Mouse (Mus musculus): ENCODE results near the gene Chn1. TPM values are rescaled to one million over a fixed set of nuclear protein-coding genes. Genes with fewer than 3 reads are reported as not detected.

Chn1 gene
- total and polyA plus RNA-seq, 2 experiments from 2014 or later = 68.8 to 111 TPM

DNA sequence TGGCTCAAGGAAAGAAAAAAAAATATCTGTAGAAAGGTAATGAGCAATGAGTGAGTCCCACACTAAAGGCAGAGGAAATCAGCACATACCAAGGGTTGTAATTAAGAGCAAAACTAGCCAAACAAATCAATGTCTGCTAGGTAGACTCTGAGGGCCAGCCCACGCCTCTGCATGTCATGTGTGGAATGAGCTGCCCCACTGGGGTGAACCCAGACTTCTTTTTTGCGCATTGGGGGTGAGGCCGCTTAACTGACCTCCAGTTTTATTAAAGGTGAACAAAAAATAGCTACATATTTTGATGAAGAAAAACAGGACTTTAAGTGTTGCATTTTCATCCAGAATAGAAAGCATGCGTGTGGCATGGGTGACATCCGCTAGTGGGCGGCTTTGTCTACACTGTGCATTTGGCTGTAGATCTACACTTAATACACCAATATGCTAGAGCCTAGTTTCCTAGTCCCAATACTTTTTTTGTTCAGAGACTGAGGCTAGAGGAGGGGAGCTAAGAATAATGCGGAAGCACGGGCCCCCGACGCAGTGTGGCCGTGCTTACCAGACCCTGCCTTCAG lies 114.5 kb downstream of the Chn1 start:
- TF ChIP-seq CTCF (IDR thresholded peaks at IDR 0.05; ENCODE audit: low read depth) = no peak

DNA sequence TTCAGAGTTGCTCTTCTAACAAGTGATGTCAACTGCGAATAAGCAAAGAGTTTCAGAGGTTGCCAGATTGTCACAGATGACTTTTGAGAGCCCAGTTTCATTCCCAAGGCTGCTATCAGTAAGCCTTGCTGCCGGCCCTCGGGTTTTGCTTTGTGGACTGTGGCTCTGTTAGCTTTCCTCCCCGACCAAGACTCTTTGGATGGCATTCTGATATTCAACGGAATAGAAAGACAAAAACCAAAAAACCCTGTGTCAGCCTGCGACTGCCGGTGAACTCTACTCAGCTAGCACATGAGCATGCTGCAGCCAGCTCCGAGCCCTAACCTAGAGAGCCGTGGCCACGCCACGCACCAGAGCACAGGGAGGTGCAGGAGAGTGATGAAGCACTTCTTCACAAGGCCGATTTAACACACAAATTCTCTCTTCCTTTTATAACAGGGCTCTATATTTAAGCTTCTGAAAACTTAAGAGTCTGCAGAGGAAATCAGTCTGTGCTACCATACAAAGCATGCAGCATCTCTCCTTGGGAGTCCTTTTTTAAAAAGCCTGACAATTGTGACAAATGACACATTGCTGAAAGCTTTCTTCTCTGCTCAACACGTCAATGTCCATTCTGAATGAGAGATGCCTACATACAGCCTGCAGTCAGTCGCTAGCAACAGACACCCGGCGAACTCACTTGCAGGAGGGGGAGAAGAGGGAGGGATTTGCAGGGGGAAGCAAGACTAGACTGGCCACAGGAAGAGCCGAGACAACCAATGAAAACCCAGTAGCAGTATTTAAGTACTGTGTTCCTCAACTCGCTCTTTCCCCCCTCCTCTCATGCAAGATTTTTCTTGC lies 115.2 kb downstream of the Chn1 start:
- Histone ChIP-seq H3K4me2 (ENCODE audit: low read depth, low read length) (peak overlapping the region; percentile 73), H3K4me3 (ENCODE audit: low read length) (peak overlapping the region; percentile 42), H3K36me3 (ENCODE audit: insufficient read depth, low read length) (no peaks in the 10 kb centered on the region), H3K9me3 (ENCODE audit: low read length) (no peaks in the 10 kb centered on the region), H3K9ac (replicated peaks; ENCODE audit: low read length) (peak overlapping the region; percentile 33), H3K27me3 (ENCODE audit: insufficient read depth, low read length) (no peaks in the 10 kb centered on the region), H3K27ac (peak overlapping the region; percentile 37), H3K4me1 (ENCODE audit: insufficient read depth, low read length) (peaks cover 14% of the 10 kb centered on the region)
- TF ChIP-seq CTCF (IDR thresholded peaks at IDR 0.05; ENCODE audit: low read depth) = no peak
- ATAC-seq (peak; percentile 94), DNase-seq (ENCODE audit: low spot score) (peak; percentile 82)
- 14% methylated on average over 18 of the region's 18 CpGs for WGBS

More for the DNA sequence above, 114.5 kb downstream of the Chn1 start:
- ATAC-seq (peak; percentile 41), DNase-seq (ENCODE audit: low spot score) (no peak)
- Histone ChIP-seq H3K27me3 (ENCODE audit: insufficient read depth, low read length) (no peaks in the 10 kb centered on the region), H3K4me3 (ENCODE audit: low read length) (peak overlapping the region; percentile 42), H3K36me3 (ENCODE audit: insufficient read depth, low read length) (no peaks in the 10 kb centered on the region), H3K27ac (peak overlapping the region; percentile 37; the same call in 1 of the 2 replicates), H3K4me1 (ENCODE audit: insufficient read depth, low read length) (peaks cover 14% of the 10 kb centered on the region), H3K4me2 (ENCODE audit: low read depth, low read length) (peak overlapping the region; percentile 73), H3K9me3 (ENCODE audit: low read length) (no peaks in the 10 kb centered on the region), H3K9ac (replicated peaks; ENCODE audit: low read length) (peak overlapping the region; percentile 33; the same call in 1 of the 2 replicates)
- 75% methylated on average over 11 of the region's 11 CpGs for WGBS

DNA sequence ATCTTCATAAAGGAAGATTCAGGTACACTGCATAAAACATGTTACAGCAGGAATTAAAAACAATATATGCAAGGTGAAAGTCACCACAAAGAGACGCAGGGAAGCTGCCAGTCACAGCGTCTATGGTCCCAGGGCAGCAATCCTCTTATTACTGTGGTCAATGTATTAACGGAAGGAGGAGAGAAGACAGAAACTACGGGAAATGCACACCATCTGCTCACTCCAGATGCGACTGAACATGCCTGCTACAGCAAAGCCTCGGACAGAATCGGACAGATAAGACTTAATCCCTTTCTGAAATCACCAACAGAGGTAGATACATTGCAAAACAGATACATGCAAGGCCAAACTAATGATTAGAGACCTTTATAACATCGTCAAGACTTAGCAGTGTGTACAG lies 116.1 kb downstream of the Chn1 start:
- no peak for TF ChIP-seq CTCF (IDR thresholded peaks at IDR 0.05; ENCODE audit: low read depth)
- Histone ChIP-seq H3K9me3 (ENCODE audit: low read length) (no peaks in the 10 kb centered on the region), H3K27ac (no peak overlapping the region), H3K36me3 (ENCODE audit: insufficient read depth, low read length) (no peaks in the 10 kb centered on the region), H3K4me1 (ENCODE audit: insufficient read depth, low read length) (peaks cover 14% of the 10 kb centered on the region), H3K4me3 (ENCODE audit: low read length) (peak overlapping the region; percentile 42), H3K27me3 (ENCODE audit: insufficient read depth, low read length) (no peaks in the 10 kb centered on the region), H3K4me2 (ENCODE audit: low read depth, low read length) (peak overlapping the region; percentile 73), H3K9ac (replicated peaks; ENCODE audit: low read length) (peak overlapping the region; percentile 33; the same call in 1 of the 2 replicates)
- peak; percentile 52 for DNase-seq (ENCODE audit: low spot score)
- 45% methylated on average over 8 of the region's 8 CpGs for WGBS
- ATAC-seq = no peak

DNA sequence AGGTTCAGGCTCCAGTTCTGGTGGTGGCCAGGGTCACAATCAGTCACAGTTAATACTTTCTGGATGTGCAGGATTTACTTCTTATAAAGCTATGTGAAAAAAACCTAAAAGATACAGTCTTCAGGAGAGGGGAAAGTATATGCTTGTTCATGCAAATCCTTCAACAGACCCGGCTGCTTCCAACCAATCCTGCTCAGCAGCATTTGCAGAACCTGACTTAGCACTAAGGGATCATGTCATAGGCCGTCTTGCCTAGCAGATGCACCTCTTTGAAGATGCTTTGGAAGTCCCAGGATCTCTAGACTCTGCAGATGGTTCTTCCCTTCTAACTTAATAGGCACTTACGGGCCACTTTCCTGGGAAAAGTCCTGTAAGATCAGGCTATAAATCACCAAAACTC lies 117.2 kb downstream of the Chn1 start:
- Histone ChIP-seq H3K27me3 (ENCODE audit: insufficient read depth, low read length) (no peaks in the 10 kb centered on the region), H3K9ac (replicated peaks; ENCODE audit: low read length) (no peak overlapping the region), H3K36me3 (ENCODE audit: insufficient read depth, low read length) (no peaks in the 10 kb centered on the region), H3K4me2 (ENCODE audit: low read depth, low read length) (0 out of 2 replicates have a peak overlapping the region, but pooled peaks have one; percentile 73), H3K27ac (no peak overlapping the region), H3K9me3 (ENCODE audit: low read length) (no peaks in the 10 kb centered on the region), H3K4me3 (ENCODE audit: low read length) (no peak overlapping the region), H3K4me1 (ENCODE audit: insufficient read depth, low read length) (peaks cover 14% of the 10 kb centered on the region)
- WGBS = 82% methylated on average over 3 of the region's 3 CpGs
- no peak for ATAC-seq
- DNase-seq (ENCODE audit: low spot score) = no peak
- TF ChIP-seq CTCF (IDR thresholded peaks at IDR 0.05; ENCODE audit: low read depth) = no peak

DNA sequence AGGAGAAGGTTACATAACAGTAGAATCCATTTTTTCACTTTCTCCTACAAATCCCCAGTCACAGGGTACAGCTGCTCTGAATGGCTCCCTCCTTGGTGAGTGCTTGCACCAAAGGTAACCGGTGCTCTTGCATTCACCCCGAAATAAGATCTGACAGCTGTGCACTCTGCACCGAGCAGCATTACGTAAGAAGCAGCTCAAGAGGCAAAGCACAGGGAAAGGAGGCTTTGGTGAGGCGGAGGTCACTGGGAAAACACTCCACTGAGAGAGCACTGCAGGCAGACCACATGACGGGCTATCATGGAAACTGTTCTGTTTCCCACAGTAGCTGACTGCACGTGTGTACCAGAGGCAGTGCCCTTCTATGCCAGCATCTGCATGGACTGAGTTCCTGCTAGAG lies 118.0 kb downstream of the Chn1 start:
- Histone ChIP-seq H3K4me2 (ENCODE audit: low read depth, low read length) (peak overlapping the region; percentile 34; the same call in 1 of the 2 replicates), H3K27me3 (ENCODE audit: insufficient read depth, low read length) (no peaks in the 10 kb centered on the region), H3K36me3 (ENCODE audit: insufficient read depth, low read length) (no peaks in the 10 kb centered on the region), H3K9me3 (ENCODE audit: low read length) (no peaks in the 10 kb centered on the region), H3K4me3 (ENCODE audit: low read length) (no peak overlapping the region), H3K9ac (replicated peaks; ENCODE audit: low read length) (no peak overlapping the region), H3K4me1 (ENCODE audit: insufficient read depth, low read length) (peaks cover 14% of the 10 kb centered on the region), H3K27ac (0 out of 2 replicates have a peak overlapping the region, but pooled peaks have one; percentile 45)
- DNase-seq (ENCODE audit: low spot score) (no peak), ATAC-seq (no peak)
- TF ChIP-seq CTCF (IDR thresholded peaks at IDR 0.05; ENCODE audit: low read depth) = no peak
- WGBS = 51% methylated on average over 7 of the region's 7 CpGs

DNA sequence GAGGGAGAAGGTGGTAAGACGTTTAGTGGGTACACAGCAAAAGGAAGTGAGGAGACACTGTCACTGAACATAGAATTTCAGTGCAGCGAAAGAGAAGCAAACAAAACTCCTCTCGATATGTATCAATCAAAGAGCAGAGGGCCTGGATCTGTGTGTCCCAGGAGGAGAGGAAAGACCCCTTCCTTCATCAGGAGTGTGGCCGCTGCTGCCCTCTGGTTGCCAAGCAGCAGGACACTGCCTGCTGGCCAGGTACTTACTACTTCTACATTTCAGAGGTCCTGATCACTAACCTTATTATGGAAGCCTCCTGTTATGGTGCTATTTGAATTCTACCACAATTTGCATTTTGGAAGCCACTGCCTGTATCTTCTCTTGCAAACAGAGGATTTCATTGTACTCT lies 119.5 kb downstream of the Chn1 start:
- ATAC-seq (no peak), DNase-seq (ENCODE audit: low spot score) (no peak)
- peak; percentile 12; the same call in 1 of the 2 replicates for TF ChIP-seq CTCF (IDR thresholded peaks at IDR 0.05; ENCODE audit: low read depth)
- H3K27me3 ChIP-seq (ENCODE audit: insufficient read depth, low read length) = no peaks in the 10 kb centered on the region
- H3K9ac ChIP-seq (replicated peaks; ENCODE audit: low read length) = no peak overlapping the region
- peaks cover 11% of the 10 kb centered on the region for H3K4me1 ChIP-seq (ENCODE audit: insufficient read depth, low read length)
- H3K9me3 ChIP-seq (ENCODE audit: low read length) = no peaks in the 10 kb centered on the region
- WGBS = 67% methylated on average over 4 of the region's 4 CpGs
- no peak overlapping the region for H3K4me3 ChIP-seq (ENCODE audit: low read length)
- peak overlapping the region; percentile 22; the same call in 1 of the 2 replicates for H3K27ac ChIP-seq
- no peaks in the 10 kb centered on the region for H3K36me3 ChIP-seq (ENCODE audit: insufficient read depth, low read length)
- H3K4me2 ChIP-seq (ENCODE audit: low read depth, low read length) = no peak overlapping the region

Data from hindbrain, postnatal 0 days (tissue).